Mouse (Mus musculus) Muller cell, postnatal 12 days (primary cell): ENCODE data around the gene Ints6.

ENCODE experiments used
- DNase-seq: peaks from one replicate; pipeline ENCODE4 v3.0.0-alpha.2; 2015; ENCODE audit errors: inconsistent ontology term

Ints6 gene

DNA sequence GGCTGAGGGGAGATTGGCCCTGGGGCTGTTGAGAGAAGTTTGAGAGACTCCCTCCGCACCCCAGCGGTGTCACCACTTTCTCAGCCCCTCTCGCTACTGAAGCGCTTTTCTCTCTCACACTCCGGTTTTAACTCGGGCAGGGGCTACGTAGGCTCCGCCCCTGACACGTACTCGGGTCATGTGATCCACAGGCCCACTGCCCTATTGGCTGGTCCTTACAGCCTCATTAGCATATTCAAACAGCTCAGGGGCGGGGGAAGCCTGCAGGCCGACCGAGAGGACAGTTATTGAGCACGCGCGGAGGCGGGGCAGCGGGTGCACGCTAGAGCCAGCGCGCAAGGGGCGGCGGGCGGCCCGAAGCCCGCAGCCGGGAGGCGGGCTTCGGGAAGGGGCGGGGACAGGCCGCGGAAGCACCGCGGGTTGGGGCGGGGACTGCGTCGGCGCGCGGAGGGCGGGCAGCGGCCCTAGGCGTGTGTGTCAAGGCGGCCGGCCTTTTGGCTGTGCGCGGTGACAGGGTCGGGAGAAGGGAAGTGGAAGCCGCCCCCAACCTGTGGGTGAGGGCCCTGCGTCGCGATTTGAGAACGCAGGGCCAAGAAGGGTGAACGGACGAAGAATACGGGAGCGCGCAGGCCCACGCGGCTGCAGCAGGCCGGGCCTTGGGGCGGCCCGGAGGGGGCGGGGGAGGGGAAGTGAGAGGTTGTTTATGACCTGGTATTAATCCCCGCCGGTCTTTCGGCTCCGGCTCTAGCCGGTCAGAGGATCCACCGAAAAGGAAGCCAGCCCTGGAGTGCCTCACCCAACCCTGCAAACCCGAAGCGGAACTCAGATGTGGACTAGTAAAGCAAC is at the start of gene Ints6:
Ints6 (minus strand) TSS at position 134 of the 846 bp plus-strand sequence.
- peak; percentile 100 for DNase-seq

DNA sequence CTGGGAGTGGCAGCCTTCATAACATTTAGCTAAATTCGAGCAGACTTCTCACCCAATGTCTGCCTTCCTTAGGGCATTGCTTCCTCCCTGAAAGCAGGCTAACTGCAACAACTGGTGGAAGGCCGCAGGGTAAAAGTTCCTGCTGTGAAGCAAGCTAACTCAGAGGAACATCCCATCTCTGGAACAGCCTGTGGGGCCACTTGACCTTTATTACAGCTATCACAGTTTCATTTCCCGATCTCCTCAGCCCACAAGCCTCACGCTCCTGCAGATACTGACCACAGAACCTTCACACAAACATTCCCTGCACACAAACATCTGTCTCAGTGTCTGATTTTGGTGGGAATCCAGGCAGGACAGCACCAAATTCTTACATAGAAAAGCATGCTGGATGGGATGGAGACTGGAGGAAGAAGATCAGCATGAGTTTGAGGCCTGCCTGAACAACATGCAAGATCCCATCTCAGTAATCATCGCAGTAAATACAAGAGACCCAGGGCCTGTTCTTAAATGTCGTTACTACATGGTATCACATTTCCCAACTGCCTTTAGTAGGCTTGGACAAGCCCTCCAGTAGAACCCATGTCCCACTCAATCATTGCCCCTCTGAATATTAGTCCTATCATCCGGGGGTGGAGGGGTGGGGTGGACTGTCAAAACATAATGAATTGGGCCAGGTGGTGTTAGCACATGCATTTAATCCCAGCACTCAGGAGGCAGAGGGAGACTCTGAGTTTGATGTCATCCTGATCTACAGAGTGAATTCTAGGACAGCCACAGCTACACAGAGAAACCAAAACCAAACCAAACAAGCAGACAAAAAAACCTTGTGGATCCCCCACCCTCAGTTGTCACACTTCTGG is 47.9 kb upstream of the Ints6 start:
- no peak for DNase-seq

DNA sequence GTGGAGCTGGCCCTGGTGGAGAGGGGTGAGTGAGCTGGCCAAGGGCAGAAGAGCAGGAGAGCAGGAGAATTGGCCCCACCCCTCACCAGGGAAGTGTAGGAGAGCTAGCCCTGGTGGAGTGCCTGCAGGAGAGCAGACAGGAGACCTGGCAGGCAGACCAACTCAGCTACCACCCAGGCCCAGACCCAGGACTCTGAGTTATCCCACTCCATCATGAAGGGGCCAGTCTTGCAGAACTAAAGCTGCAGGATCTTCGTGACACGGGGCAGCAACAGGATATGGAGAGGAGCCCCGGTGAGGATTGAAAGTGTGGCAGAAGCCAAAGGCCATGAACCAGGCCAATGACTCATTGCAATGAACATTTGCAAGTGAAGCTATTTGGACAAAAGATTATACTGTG is 46.0 kb upstream of the Ints6 start:
- peak; percentile 18 for DNase-seq

DNA sequence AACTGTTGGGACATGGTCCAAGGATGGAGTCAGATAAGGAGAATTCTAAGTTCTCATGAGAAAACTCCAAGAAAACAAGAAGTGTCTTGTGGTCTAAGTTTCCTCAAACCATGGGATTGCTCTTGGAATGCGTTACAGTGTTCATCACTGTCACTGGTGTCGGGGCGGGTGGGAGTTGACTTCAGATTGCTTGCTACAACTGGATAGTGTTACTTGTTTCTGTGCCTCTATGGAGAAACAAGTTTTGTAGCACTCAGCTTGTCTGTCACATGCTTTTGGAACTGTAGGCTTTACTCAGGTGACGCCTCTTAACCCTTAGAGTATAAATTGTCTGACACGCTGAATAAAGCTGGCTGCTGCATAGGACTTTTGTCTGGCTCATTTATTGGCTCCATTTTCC is 42.2 kb upstream of the Ints6 start:
- DNase-seq = no peak

DNA sequence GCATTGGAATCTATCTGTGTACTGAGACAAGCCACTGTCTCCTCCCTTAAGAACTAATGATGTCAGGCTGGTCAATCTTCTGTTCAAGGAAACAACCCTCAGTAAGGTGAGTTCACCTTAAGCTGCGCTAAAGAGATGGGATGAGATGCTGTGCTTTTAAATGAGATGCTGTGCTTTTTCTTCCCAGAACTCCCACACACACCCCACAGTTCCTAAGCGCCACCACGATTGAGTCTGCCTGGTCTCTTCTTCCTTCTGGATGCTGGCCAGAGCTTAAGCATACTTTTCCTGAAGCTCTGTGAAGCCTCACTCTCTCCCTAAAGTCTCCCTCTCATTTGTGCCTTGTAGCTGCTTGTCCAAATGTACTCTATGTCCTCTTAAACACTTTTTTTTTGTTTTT is 39.8 kb upstream of the Ints6 start:
- DNase-seq = no peak

DNA sequence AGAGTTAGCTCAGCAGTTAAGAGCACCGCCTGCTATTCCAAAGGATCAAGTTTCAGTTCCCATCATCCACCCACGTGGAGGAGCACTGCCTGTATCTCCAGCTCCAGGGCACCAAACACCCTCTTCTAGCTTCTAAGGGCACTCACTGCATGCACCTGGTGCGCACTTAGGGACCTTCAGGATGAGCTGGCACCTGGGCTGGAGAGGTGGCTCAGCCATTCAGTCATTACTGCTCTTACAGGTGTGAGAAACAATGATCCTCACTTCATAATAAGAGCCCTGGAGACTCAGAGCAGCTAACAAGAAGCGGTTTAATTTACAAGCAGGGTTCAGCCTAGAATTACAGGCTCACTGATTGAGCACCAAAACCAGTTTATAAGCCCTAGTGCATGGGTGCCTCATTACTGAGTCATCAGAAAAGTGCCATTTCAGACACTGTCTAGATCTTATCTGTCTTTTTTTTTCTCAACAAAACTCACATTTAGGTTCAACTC is 37.7 kb upstream of the Ints6 start:
- no peak for DNase-seq

DNA sequence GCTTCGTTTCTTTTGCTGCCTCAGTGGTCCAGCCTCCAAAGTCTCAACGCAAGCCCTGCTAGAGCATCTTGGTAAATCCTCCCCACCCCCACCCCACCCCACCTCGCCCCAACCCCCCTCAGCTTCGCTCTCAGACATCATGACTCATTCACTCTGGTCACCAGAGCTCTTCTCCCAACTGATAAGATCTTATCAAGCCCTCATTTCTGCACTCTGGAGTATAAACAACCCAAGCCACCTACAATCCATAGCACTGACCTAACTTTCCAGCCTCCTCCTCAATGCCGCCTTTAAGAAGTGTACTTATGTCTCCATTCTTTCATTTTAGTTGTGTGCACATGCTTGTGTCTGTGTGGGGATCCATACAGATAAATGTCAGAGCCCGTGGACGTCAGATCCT is 34.8 kb upstream of the Ints6 start:
- DNase-seq = no peak

DNA sequence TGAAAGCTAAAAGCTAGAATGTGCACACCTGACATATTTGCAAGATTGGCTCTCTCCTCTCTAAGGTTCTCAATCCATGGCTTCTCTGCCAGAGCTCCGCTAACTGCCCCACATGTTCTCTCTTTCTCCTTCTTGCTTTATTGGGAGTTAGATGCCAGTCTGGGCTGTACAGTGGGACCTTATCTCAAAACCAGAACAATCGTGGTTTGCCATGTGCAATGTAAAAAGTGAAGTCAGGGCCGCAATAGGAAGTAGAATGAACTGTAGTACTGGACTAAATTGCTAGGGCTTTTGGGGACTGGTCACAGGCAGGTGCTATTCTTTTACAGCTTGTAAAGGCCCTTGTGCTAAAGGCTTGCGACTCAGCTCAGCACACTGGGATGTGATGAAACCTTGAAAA is 28.3 kb upstream of the Ints6 start:
- DNase-seq = no peak

DNA sequence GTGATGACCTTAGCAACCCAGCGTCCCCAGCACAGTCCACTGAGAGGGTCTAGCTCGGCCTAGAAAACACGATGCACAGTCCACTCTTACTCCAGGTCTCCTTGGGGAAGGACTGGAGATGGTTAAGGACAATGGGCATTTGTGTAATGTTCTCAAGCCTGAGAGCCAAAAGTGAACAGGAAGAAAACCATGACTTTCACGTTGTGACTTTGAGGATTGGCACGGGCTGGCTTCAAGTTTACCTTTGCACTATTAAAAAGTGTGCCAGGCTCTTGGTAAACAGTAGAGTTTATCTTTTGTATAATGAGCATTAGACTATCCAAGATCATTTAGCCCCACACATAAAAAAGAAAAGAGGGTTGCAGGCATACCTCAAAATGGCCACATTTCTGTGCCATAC is 22.0 kb upstream of the Ints6 start:
- DNase-seq = no peak

DNA sequence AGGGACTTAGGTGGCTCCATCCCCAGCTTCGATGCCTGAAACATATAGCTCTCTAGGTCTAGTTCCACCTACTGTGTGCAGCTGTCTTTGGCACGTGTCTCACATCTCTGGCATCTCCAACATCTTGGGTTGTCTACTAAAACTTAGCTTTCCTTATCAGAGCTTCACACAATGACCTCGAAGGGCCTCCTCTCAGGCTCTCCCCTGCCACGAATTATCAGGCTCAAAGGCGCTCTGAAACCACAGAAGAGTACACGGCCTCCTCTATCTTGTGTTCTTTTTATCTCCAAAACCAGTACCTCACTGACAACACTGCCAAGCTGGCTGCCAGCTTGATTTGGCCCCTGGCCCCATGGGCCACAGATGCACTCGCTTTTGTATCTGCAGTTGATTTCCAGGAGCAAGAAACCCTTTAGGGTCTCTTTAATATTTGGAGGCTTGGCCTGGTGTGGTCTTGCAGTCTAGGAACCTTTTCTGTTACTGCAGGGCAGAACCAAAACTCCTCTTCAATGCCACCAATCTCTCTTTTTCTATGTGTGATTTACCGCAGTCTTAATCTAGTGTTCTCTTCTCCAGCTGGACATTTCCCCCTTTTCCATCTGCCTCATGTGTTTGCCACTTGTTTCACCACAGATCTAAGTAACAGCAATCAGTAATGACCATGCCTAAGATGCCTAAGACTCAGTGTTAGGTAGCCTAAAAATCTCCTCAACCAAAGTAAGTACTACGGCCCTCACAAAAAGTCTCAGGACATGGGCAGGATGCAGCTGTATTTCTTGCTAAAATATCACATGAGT is 19.7 kb upstream of the Ints6 start:
- DNase-seq = no peak

DNA sequence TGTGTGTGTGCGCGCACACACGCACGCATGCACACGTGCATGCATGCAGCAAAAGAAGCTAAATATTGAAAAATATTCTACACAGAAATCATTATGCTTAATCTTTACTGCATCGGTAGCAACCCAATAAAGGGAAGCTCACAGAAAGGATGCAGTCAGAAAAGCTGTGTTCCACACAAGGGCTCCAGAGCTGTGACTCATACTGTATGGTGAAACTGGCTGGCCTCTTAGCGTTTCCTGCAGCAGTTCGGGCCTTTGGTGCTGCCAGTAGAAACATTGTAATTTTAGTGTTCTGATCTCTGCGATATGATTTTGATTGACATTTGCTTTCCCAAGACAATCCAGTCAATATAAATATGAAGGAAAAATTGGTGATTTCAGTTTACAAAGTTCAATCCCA is 17.1 kb upstream of the Ints6 start:
- DNase-seq = no peak

DNA sequence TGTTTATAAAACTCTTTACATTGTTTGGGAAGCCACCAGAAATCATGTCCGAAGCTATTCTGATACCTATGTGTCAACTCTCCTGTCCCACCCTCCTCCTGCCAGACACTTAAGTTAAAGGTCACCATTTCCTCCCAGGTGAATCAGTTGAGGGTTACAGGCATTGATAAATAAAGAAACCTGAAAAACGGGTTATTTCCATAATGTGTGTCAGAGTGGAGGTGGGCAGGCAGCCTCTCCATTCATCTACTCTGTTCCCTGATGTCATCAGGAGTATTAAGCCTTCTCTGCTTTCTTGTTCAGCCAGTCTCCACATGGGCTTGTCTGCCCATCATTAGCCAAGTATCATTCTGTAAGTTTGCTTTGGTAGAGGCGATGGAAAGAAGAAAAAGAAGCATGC is 14.1 kb upstream of the Ints6 start:
- no peak for DNase-seq

DNA sequence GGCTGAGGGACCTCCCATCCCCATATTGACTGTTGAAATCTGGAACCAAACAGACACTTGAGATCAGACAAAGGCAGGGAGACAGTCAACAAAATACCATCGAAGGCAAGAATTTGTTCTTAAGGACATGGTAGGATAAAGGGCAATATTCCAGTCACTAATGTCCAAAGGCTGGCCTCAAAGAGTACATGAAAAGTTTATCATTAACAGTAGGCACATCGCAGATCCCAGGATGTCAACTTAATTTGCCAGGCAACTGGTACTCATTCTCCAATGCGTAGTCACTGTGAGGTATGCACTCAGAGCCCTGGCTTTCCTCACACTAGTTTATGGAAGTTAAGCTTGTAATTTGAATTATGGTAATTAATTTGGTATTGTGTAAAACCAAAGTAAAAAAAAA is 13.3 kb upstream of the Ints6 start:
- DNase-seq = no peak

DNA sequence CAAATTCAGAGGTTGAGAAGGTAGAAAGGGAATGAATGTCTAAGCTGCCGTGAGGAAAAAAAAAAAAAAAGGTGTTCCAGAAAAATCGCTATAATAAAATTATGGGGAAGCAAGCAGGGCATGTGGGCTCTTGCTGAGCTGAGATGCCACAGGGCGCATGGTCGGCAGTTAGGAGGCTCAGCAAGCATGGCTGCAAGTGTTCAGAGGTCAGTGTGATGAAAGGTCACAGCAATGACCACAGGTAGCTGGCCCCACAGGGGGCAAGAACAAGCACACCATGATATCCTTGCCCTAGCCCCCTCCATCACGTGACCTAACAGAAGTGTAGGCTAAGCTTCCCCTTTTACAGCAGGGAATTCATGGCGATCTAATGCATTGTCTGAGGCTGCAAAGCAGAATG is 12.8 kb upstream of the Ints6 start:
- DNase-seq = no peak

DNA sequence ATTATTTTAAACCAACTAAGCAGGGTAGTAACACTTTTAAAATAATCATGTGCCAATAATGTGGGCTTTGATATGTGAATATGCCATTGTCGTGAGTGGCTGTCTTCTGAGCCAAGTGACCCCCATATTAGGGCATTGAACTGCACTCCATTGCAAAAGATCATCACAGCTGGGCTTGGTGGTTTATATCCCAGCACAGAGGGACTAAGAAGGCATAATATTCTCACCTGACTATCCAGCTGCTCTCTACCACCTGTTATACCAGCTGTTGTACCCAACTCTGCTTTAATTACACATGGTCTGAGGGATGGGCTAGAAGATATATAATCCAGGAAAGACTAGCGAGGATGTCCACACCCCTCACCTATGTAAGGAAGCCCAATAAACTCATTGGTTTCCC is 4.4 kb upstream of the Ints6 start:
- no peak for DNase-seq

DNA sequence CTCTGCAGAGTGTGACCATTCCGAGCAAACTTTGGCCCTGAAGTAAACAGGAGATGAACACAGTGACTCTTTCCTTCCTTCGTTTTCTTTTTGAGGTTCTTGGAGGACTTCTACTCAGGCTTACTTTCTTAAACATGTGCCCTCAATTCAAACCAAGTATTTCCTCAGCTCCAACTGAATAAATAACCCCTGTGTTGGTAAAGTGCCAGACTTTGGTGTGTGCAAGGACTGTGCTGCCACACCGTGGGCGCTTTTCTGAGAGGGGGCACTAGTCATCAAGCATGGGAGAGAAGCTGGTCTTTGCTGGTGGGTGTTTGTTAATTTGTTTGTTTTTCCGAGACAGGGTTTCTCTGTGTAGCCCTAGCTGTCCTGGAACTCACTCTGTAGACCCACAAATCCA is 3.4 kb upstream of the Ints6 start:
- DNase-seq = no peak

DNA sequence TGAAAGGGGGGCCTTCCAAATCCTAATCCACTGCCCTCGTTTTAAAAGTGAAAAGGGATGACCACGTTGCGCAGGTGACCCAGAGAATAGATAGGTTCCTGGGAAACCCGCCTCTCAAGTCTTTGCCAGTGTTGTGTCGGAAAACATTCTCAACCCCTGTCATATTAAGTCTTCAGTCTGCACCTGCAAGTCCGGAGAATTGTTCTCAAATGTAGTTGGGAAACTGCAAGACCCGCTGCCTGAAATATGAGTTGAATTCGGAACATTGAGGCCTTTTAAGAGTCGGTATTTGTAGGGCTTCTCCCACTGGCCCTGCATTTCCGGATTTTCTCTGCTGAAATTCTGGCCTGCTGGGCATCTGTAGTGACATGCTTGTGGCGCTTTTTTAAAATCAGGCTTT is 974 bp upstream of the Ints6 start:
- DNase-seq = peak; percentile 58

DNA sequence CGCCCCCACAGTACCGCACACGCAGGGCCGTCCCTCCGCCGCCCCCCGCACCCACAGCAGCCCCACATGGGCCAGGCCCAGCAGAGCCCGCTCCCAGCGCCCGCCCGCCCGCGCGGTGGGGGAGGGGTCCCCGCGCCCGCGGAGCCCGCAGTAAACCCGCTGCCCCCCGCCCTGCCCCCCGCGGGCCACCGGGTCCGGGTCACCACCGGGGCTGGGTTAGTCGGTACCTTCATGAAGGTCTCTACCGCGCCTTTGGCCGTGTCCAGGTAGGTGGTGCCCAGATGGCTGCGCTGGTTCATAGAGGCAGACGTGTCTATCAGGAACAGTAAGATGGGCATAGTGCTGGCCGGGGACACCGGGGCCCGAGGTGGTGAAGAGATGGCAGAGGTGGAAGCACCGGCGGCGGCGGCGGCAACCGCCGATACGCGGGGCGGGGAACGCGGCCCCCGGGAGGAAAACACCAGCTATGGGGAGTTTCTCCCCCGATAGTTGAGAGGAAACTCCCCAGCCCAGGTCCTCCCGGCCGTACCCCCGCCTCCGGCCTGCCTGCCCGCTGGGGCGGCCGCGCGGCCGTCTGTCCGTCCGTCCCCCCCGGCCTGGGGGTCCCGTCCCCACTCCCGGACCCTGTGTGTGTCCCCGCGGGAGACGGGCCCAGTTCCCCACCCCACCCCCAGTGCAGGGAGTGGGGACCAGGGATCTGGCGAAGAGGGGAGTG is 491 bp downstream of the Ints6 start:
- peak; percentile 76 for DNase-seq

DNA sequence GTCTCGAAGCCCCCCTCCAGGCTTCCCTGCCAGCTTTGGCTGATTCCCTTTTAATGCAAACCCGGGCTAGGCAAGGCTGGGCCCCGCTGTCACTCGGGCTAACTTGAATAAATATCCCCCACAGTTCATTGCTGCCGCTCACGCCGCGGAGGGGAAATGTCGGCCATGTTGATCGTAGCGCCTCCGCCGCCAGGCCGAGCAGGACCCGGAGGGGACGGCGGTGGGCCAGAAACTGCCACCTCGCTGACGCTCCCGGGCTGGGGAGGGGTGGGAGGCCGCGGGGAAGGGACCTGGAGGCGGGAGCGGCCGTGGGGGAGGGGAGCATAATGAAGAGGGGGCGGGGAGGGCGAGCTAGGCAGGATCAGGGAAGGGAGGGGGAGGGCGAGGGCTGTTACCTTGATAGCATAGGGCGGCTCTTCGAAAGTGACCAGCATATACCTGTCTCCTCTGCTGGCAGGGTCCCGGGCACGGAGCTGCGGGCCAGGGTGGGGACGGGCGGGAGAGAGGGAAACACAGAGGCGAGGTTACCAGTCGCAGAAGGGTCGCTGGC is 1.1 kb downstream of the Ints6 start:
- peak; percentile 79 for DNase-seq

DNA sequence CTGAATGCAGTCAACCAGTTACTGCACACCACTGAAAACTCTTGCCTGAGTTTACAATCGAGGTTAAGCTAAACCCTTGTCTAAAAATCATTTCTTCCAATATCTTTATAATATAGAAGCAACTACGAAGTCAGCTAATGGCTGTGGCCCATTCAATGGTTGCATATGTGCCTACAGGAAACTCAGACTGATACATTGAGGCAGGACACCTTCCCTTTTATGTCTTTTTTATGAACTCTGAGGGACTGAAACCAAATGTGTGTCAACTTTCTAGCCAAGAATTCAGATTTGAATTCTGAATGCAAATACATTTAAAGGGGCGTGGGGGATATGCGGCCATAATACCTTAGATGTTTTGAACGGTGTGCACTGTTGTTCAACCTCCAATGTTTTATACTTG is 2.3 kb downstream of the Ints6 start:
- DNase-seq = no peak

DNA sequence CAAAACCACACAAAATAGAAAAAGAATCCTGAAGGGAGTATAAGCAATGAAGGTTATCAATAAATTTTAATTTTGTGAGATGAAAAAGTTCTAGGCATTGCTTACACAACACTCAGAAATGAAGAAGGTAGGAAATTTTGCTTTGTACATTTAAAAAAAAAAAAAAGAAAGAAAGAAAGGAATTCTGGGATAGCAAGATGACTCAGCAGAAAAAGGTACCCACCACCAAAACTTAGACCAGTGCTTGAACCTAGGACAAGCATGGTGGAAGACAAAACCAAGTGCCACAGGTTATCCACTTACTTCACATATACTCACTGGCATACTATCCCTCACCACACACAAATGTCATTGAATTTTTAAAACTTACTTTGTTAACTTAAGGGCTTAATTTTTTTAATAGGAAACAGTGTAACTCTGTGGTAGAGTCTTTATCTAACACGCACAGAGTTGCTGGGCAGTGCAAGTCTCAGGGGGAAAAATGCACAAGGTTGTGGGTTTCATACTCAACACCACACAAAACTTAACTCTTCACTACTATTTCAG is 5.8 kb downstream of the Ints6 start:
- no peak for DNase-seq
